Mouse (Mus musculus) left cerebral cortex, adult 11 months (tissue): ENCODE data around the gene Btnl6.
"Not testable (repeated sequence)": the region's sequence is repeated elsewhere in the genome, so short reads cannot be mapped to it uniquely, and the experiment has no call there.

Experiments used
- DNase-seq: peaks from one replicate; pipeline ENCODE4 v3.0.0; 2022; ENCODE audit warnings: low spot score

Gene Btnl6

GRCm38 (mm10) chr17:34497319-34497718, 19.8 kb downstream of the Btnl6 start:
- DNase-seq: not testable (repeated sequence)

- DNase-seq: no peak
Measured at GRCm38 (mm10) chr17:34496539-34496938, 20.6 kb downstream of the Btnl6 start.

GRCm38 (mm10) chr17:34495156-34495555, 22.0 kb downstream of the Btnl6 start:
- DNase-seq: not testable (repeated sequence)

DNA sequence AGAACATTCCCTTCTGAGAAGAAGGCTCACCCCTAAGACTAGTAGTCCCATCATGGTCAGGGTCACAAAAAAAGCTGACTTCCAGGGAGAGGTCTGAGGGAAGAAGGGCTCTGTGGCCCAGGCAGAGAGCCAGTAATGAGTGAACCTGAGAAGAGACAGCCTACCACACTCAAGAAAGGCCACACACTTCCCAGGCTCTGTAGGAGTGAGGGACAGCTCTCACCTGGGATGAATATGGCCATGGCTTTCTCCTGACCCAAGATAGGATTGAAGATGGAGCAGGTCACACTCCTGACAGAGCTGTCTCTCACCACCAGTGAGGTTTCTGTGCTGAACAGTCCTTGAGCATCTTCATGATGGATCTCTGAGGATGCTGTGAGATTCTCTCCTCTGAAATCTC, 24.4 kb downstream of the Btnl6 start:
- no peak for DNase-seq

GRCm38 (mm10) chr17:34477238-34478013, 39.7 kb downstream of the Btnl6 start, which contains the start of gene Btnl4:
Gene Btnl4 (minus strand): TSS chr17:34477318.
- DNase-seq: not testable (repeated sequence)

GRCm38 (mm10) chr17:34476427-34476826, 40.7 kb downstream of the Btnl6 start:
- no peak for DNase-seq

DNA sequence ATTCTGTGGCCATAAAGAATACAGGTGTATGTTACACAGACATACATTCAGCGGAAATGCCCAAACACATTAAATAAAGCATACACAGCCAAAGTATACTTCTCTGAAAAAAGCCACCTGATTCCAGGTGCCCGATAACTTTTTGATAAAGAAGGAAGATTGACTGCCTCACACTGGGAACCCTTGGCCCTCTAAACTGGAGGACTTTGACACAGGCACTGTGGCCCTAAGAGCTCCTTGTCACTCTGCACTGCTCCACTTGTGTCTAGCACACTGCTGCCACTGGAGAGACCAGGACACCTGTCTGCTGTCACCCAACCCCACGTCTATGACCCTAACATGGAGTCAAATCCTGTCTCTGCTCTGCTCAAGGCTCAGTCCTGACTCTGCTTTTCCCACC, 42.1 kb downstream of the Btnl6 start:
- no peak for DNase-seq

- no peak for DNase-seq
Measured at GRCm38 (mm10) chr17:34470491-34470890, 46.7 kb downstream of the Btnl6 start.

- DNase-seq: not testable (repeated sequence)
Measured at GRCm38 (mm10) chr17:34465906-34466305, 51.2 kb downstream of the Btnl6 start.

GRCm38 (mm10) chr17:34459255-34459654, 57.9 kb downstream of the Btnl6 start:
- no peak for DNase-seq
